Mouse (Mus musculus) cerebellum, adult 2 months (tissue): ENCODE measurements around the gene Dync1li2. TPM values are rescaled to one million over a fixed set of nuclear protein-coding genes. Genes with fewer than 3 reads are reported as not detected.

Experiments
- DNase-seq, 2 experiments: peaks; one replicate each; pipeline ENCODE4 v3.0.0; 2021
- H3K27ac ChIP-seq: fragments of 200-500 bp; 2 replicates; pipeline ENCODE4 v1.5.1; 2012; ENCODE audit warnings: low read length, control low read depth, inconsistent platforms; ENCODE audit not compliant: insufficient read depth
- H3K27me3 ChIP-seq: fragments of 200-500 bp; 2 replicates; pipeline ENCODE4 v1.6.1; 2012; ENCODE audit warnings: inconsistent platforms, mild to moderate bottlenecking, low read length, moderate library complexity; ENCODE audit not compliant: control insufficient read depth, insufficient read depth
- H3K4me1 ChIP-seq: fragments of 200-500 bp; 2 replicates; pipeline ENCODE4 v1.6.1; 2011; ENCODE audit warnings: low read length; ENCODE audit not compliant: control insufficient read depth, insufficient read depth
- H3K4me3 ChIP-seq: fragments of 200-500 bp; replicated peaks from 2 replicates; pipeline ENCODE3; 2011; ENCODE audit warnings: mild to moderate bottlenecking, low read depth, low read length, control low read depth; ENCODE audit not compliant: insufficient read depth
- CTCF ChIP-seq: fragments of 200-500 bp; IDR thresholded peaks from 2 replicates; pipeline ENCODE4 v1.5.1; 2011; ENCODE audit warnings: low read depth, mild to moderate bottlenecking, control low read depth, low read length, moderate library complexity, borderline replicate concordance; ENCODE audit not compliant: insufficient read depth
- POLR2A ChIP-seq: fragments of 200-500 bp; IDR thresholded peaks from 2 replicates; pipeline ENCODE4 v1.6.1; 2011; ENCODE audit warnings: low read length, control low read depth, borderline replicate concordance; ENCODE audit not compliant: insufficient read depth
- WGBS: fragments of 180-500 bp; shearing (Covaris S2); methylation state at CpG from one replicate; pipeline ENCODE4 v1.1.7; 2018; 5-methylcytosine and 5-hydroxymethylcytosine counted together
- polyA plus RNA-seq: library from polyadenylated mRNA; depleted of rRNA; stranded (reverse); fragments of >200 nt; gene quantifications from 2 replicates; pipeline ENCODE4 v1.2.3, GENCODE M21; 2012

The Dync1li2 gene
- polyA plus RNA-seq, 1 experiment = 191 TPM

GRCm38 (mm10) chr8:104405430-104406187 is 37.2 kb downstream of the Dync1li2 start:
- no peak for TF ChIP-seq CTCF
- no peak for TF ChIP-seq POLR2A
- DNase-seq = peak in 1 of 2 experiments; percentile 40
- 26% methylated on average over 15 of the region's 15 CpGs for WGBS

GRCm38 (mm10) chr8:104403596-104403995 is 39.3 kb downstream of the Dync1li2 start:
- no peak overlapping the region for H3K4me3 ChIP-seq
- H3K4me1 ChIP-seq = peaks cover 6% of the 10 kb centered on the region
- DNase-seq = no peak
- TF ChIP-seq POLR2A (no peak), CTCF (peak; percentile 38; the same call in 1 of the 2 replicates)
- 78% methylated on average over 3 of the region's 3 CpGs for WGBS
- no peaks in the 10 kb centered on the region for H3K27me3 ChIP-seq
- H3K27ac ChIP-seq = no peak overlapping the region

More at GRCm38 (mm10) chr8:104405430-104406187, 37.2 kb downstream of the Dync1li2 start:
- Histone ChIP-seq H3K4me3 (no peak overlapping the region), H3K27ac (no peak overlapping the region), H3K27me3 (no peaks in the 10 kb centered on the region), H3K4me1 (peaks cover 6% of the 10 kb centered on the region)

DNA sequence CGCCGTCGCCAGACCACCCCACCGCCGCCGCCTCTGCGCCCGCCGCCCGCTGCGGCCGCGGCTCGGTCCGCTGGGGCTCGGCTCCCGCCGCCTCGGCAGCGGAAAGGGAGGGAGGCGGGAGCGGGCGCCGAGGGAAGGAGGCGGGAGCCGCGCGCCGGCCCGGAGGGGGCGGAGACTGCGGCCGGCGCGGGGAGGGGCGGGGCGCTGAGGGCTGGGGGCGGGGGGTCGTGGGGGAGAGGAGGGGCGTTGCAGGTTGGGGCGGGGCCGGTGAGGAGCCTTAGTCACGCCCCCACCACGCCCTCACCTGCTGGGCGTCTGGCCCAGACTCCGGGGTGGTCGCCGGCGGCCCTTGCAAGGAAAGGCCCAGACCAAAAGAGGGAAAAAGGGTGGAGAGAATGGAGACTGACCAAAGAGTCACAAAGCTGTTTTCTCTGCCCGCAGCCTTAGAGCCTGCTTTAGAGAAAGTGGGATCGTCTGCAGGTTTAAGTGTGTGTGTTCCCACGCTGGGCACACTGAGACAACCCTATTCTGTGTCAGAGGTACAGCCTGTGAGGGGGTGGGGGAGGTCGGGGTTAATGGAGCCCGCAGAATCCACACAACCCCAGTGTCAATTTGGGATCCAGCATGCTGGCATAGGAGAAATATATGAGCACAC is 47.0 kb downstream of the Dync1li2 start, which contains the start of gene Cmtm4:
Gene Cmtm4 (minus strand): TSS at position 105 of the 655 bp plus-strand sequence.
- peak in 1 of 2 experiments; percentile 69 for DNase-seq

GRCm38 (mm10) chr8:104394801-104395702 is 47.8 kb downstream of the Dync1li2 start:
- H3K4me1 ChIP-seq = peaks cover 11% of the 10 kb centered on the region; the same call in 1 of the 2 replicates
- H3K27me3 ChIP-seq = no peaks in the 10 kb centered on the region
- under 1% methylated on average over 82 of the region's 82 CpGs for WGBS
- TF ChIP-seq POLR2A = no peak
- no peak for TF ChIP-seq CTCF
- H3K4me3 ChIP-seq = peak overlapping the region; percentile 87
- H3K27ac ChIP-seq = peak overlapping the region; percentile 65
- peak; percentile 66 to 77 for DNase-seq

More for the DNA sequence above, 47.0 kb downstream of the Dync1li2 start, which contains the start of gene Cmtm4:
- Histone ChIP-seq H3K4me3 (peak within 1 kb of the TSS; percentile 87), H3K27ac (peak within 1 kb of the TSS; percentile 65), H3K27me3 (no peaks in the 10 kb centered on the region), H3K4me1 (peaks cover 11% of the 10 kb centered on the region; the same call in 1 of the 2 replicates)
- TF ChIP-seq CTCF (no peak), POLR2A (peak; percentile 43; the same call in 1 of the 2 replicates)
- under 1% methylated on average over 48 of the region's 54 CpGs for whole genome bisulfite sequencing

DNA sequence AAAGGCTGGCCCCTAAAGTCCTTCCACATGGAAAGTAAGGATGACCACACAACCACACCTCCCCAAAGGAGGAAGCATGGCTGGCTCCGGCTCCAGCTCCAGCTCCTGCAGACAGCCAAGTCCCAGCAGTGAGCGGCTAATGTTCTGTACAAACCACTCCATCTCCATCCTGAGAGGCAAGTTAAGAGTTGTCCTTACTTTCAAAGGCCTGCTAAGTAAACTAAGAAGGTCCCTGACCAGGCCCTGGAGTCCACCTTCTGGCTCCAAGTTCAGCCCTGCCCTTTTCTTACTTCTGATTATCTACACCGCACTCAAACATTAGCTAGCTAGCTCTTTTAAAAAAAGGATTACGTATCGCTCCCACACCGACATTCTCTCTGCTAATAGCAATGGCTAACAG is 49.1 kb downstream of the Dync1li2 start:
- 48% methylated on average over 6 of the region's 6 CpGs for WGBS
- DNase-seq = no peak
- no peak overlapping the region for H3K27ac ChIP-seq
- no peak for TF ChIP-seq POLR2A
- TF ChIP-seq CTCF = no peak
- peak overlapping the region; percentile 15 for H3K4me3 ChIP-seq
- H3K27me3 ChIP-seq = no peaks in the 10 kb centered on the region
- H3K4me1 ChIP-seq = peaks cover 11% of the 10 kb centered on the region; the same call in 1 of the 2 replicates

DNA sequence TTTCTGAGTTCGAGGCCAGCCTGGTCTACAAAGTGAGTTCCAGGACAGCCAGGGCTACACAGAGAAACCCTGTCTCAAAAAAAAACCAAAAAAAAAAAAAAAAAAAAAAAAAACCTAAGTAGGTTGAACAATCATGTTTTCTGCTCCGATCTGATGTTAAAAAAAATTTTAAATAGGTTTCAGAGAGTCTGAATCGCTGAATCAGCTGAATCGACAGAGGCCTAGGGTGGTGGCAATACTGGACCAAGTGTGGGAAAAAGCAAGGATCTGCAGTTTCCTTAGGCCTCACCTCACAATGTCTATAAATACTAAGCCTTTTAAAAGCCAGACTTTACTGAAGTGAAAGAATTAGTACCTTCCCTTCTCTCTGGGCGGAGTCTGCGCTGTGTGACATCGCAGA is 49.7 kb downstream of the Dync1li2 start:
- Histone ChIP-seq H3K4me3 (no peak overlapping the region), H3K4me1 (peaks cover 11% of the 10 kb centered on the region; the same call in 1 of the 2 replicates), H3K27me3 (no peaks in the 10 kb centered on the region), H3K27ac (no peak overlapping the region)
- TF ChIP-seq CTCF (no peak), POLR2A (no peak)
- WGBS = 93% methylated on average over 7 of the region's 7 CpGs
- DNase-seq = no peak

DNA sequence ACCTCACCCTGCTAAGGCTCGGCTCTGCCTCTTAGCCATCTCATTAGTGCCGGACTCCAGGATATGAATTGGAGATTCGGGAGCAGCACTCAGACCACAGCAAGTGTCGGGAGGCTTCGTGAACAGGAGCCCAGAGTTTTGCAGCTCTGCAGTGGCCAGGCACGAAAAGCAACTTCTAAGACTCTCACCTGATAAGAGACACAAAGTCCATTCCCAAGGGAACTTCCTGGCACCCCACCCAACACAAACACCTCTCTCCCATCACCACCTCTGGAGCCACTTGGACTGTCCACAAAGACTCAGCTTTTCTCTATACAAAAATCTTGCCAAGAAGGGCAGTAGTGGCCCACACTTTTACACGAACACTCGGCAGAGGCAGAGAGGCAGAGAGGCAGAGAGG is 52.6 kb downstream of the Dync1li2 start:
- no peak overlapping the region for H3K27ac ChIP-seq
- WGBS = 75% methylated on average over 8 of the region's 8 CpGs

DNA sequence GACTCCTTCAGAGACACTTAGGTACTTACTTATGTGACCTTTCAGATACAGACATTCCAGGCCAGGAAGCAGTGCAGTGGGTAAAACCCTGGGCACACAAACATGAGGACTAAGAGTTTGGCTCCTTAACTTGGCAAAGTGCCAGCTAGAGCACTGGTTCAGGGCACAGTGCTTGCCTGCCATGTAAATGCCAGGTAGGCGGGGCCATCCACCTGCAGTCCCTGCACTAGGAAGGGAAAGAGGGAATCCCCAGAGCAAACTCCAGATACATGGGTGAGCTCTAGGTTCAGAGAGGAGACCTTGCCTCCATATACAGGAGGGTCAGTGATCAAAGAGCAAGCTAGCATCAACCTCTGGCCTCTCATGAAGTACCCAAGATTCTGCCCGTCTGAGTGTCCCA is 54.9 kb downstream of the Dync1li2 start:
- DNase-seq = peak in 1 of 2 experiments; percentile 65
- no peaks in the 10 kb centered on the region for H3K27me3 ChIP-seq
- WGBS = 66% methylated on average over 2 of the region's 2 CpGs
- no peak overlapping the region for H3K27ac ChIP-seq
- H3K4me3 ChIP-seq = no peak overlapping the region
- TF ChIP-seq CTCF (no peak), POLR2A (no peak)
- H3K4me1 ChIP-seq = peaks cover 26% of the 10 kb centered on the region

More for the DNA sequence above, 52.6 kb downstream of the Dync1li2 start:
- no peak overlapping the region for H3K4me3 ChIP-seq
- no peaks in the 10 kb centered on the region for H3K27me3 ChIP-seq
- TF ChIP-seq POLR2A (no peak), CTCF (no peak)
- no peak for DNase-seq
- peaks cover 20% of the 10 kb centered on the region for H3K4me1 ChIP-seq
